Mouse (Mus musculus): Measurements from ENCODE around the gene Uimc1.

The Uimc1 gene

DNA sequence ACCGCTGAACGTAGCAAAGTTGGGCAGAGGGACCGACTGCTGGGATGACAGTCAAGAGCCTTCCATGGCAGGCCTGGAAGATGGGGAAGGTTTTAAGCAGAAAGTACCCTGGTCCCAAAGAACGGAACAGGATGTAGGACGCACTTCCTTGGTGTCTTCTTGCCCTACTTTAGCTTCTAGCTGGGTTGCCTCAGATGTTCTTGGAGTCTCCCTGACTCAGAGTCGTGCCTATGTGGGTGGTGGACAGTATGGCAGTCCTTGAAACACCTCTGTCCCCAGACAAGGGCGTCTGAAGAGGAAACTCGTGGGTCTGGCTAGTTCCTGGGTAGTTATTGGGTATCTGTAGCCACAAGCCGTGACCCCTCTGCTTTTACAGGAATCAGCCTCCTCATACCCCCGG is 98.0 kb downstream of the Uimc1 start:
- in situ Hi-C loops (cut with MboI; ENCODE audit: unreplicated experiment in 2 of 2): no loop called here

DNA sequence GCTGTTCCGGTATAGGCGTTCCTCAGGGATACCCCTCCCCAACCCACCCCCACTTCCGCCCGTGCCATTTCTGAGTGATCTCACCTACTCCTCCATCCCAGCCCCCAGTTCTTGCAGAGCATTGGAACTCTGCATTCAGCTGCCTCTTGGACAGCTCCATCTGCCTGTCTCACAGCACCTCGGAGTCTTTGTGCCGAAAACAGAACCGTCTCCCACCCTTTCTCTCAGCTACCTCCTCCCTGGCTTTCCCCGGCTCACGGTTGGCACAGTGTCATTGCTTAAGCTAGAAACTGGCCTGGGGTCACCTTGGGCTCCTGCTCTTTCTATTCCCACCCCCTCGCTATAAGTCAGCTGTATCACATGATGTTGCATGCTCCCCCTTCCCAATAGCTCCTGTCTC is 99.7 kb downstream of the Uimc1 start:
- in situ Hi-C loops (cut with MboI; ENCODE audit: unreplicated experiment in 2 of 2): no loop called here

DNA sequence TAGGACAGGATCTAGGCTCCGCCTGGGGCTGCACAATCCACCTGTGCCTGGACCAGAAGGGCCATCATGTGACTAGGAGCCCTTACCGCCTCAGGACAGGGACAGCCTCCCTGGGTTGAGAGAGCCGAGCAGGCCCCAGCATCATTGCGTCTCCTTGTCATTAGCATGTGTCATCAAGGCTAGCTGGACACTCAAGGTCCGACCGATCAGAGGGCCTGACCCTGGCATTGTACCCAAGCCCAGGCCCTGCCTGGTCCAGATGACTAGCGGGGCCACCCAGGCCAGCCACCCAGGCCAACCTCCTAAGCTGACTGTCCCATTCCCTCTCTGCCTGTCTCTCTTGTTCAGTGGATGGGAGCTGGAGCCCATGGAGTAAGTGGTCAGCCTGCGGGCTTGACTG is 102.5 kb downstream of the Uimc1 start:
- in situ Hi-C loops (cut with MboI; ENCODE audit: unreplicated experiment in 2 of 2): no loop called here

DNA sequence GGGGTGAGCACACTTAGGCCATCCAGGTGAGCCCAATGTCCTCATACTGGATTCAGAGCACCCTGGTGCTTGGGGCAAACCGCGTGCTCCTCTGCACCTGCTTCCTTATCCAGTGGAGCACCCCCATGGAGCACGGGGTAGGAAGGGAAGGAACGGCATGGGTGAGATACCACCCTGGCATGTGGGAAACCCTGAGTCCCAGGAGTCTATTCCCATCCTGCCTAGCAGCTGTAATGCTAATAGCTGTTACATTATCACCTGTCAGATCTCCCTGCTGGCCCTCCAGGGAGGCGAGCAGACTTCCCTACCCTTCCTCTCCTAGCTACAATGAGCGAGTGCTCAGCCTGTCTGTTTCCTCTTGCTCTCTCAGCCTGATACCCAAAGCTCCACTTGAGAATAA is 104.9 kb downstream of the Uimc1 start:
- in situ Hi-C loops (cut with MboI; ENCODE audit: unreplicated experiment in 2 of 2): no loop called here

DNA sequence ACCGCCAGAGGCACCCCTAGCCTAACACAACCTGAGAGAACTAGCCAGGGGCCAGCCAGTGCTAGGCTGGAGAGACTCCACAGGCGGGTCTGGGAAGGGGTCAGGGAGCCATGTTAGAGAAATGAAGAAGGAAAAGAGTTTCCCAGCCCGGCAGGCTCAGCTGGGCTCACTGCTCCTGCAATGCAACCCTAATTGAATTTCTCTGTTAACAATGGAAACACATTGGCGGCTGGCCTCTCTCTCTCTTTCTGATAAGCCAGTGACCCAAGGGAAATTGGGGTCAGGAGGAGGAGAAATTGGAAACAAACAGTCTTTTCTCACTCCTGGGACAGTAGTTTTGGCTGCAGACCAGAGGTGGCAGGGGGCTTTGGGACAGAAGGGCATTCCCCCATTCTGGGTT is 105.5 kb downstream of the Uimc1 start:
- in situ Hi-C loops (cut with MboI; ENCODE audit: unreplicated experiment in 2 of 2): no loop called here

DNA sequence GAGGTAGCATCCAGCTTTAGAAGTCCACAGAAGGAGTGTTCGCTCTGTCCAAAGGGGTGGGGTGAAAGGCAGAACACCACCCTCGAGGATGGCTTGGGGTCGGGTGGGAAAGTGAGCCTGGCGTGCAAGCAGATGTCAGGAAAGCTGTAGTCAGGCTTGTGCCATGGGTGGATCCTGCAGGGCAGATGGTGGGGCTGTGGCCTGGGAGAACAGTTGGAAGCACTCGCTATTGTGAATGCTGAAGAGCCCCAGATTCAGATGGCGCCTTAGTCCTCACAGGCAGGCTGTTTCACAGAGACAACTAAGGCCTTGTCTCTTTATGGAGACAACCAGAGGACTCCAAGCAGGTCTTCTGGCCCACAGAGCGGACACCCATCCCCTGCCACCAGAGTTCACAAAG is 107.9 kb downstream of the Uimc1 start:
- in situ Hi-C loops (cut with MboI; ENCODE audit: unreplicated experiment in 2 of 2): no loop called here

DNA sequence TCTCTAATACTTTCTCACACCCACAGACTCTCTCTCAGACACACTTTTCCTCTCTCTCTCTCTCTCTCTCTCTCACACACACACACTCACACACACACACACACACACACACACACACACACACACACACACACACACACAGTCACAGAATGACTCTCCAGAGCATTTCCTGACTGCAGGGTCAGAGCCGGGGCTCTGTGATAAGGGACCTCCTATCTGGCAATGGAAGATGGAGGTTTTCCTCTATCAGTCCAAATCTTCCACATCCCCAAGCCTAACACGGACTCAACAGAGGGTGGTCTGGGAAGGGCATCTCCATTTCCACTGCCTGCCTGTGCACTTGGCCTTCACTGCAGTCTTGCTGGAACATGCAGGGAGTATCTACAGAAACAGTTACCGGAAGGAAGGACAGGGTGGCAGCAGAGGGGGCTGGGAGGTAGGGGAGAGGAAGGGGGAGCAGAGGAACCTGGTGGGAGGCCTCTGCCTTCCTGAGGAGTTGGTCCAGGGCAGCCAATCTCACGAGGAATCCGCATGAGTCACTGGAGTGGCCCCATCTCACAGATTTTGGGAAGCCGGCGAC is 111.8 kb downstream of the Uimc1 start:
- in situ Hi-C loops (cut with MboI; ENCODE audit: unreplicated experiment in 2 of 2): no loop called here

DNA sequence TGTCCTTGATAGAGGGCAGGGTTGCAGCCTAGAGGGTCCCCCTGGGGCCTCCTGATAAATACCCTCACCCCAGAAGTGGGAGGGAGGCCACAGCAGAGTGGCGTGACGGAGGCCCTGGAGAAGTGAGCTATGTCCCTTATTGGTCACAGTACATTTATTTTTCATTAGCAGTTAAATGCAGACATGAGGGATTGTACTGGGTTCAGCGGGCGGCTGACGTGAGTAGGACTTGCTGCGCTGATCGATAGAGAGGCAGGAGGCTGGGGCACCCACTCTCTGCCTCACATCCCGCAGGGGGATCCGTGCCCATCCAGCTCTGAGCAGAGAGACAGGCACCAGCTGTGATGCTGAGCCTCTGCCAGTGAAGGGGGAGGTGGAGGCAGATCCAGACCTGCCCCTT is 112.7 kb downstream of the Uimc1 start:
- in situ Hi-C loops (cut with MboI; ENCODE audit: unreplicated experiment in 2 of 2): no loop called here

DNA sequence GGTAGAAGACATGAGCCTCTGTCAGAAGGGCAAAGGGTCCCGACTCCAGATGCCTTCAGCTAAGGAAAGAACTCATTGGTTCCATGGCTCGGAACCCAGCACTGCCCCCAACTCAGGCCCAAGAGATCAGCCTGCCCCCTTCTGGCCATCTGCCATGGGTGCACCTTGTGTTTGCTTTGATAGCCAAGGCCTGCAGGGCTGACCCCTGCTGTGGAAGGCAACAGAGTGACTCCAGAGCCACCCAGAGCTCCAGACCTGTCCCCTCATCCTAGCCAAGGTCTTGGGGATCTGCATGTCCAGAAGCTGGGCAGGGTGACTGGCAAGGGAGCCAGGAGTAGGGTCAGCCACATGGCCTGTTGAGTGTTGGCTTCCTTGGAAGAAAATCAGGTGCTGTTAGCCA is 116.5 kb downstream of the Uimc1 start:
- in situ Hi-C loops (cut with MboI; ENCODE audit: unreplicated experiment in 2 of 2): no loop called here

DNA sequence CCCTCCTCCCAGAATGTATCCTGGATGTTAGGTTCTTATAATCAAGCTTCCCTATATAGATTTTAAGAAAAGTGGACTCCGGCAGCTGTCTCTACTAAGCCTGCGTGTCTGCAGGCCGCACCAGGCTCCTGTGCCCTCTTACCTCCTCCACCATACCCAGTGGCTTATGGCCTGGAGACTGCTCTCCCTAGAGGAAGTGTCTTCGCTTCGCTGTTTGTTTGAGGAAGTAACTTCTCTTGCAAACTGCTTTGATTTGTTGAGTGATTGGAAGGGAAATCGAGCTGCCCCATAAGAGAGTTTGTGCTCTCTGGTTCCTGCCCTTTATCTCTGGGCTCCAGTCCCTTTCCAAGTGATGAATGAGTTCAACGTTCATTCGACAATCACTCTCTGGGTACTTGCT is 117.1 kb downstream of the Uimc1 start:
- in situ Hi-C loops (cut with MboI; ENCODE audit: unreplicated experiment in 2 of 2): no loop called here

DNA sequence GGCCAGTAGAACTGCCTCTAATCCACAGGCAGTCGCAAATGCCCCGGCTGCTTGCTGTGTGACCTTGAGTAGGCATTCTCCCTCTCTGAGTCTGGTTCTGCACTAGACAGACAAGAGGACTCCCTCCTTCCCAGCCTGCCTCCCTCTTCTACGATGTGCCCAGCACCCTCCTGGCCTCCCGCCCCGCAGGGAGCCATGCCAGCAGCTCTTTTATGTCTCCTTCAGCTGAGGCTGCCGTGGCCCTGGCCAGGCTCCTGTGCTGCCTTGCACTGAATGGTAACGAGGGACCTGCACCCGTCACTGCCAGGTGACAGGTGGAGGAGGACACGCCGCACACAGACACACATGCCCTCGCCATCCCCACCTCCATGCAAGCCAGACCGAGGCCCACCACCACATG is 119.1 kb downstream of the Uimc1 start:
- in situ Hi-C loops (cut with MboI; ENCODE audit: unreplicated experiment in 2 of 2): no loop called here

DNA sequence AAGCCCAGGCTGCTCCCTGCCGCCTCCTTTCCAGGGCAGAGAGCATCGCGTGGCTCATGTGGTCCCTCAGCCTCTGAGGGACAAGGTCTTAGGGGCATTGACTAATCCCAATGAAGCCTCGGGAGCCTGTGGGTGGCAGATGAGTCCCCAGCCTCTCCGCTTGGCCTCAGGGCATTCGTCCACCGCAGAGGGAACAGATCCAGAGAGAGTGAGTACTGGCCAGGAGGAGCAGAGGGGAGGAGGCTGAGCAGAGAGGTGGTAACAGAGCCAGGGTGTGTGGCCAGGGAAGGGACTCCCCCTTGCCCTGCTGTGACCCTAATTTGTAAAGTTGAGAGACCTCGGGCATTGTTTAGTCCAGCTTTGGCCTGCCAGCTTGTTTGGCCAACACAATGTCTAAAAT is 121.3 kb downstream of the Uimc1 start:
- in situ Hi-C loops (cut with MboI; ENCODE audit: unreplicated experiment in 2 of 2): no loop called here
